Mouse (Mus musculus) myocyte (in vitro differentiated cells): Measurements from ENCODE around the gene Asl.

Source experiments
- CEBPB ChIP-seq: IDR thresholded peaks from 2 replicates; pipeline ENCODE4 v1.6.1; 2011; ENCODE audit warnings: mild to moderate bottlenecking, moderate library complexity; ENCODE audit not compliant: poor library complexity, insufficient read depth, severe bottlenecking
- E2F4 ChIP-seq: IDR thresholded peaks from one replicate; pipeline ENCODE4 v1.6.1; 2011; ENCODE audit warnings: mild to moderate bottlenecking, control low read depth, moderate library complexity; ENCODE audit not compliant: insufficient read depth
- MAX ChIP-seq: IDR thresholded peaks from one replicate; pipeline ENCODE4 v1.6.1; 2011; ENCODE audit warnings: low read depth, mild to moderate bottlenecking, control low read depth
- MYOD1 ChIP-seq, 3 experiments: IDR thresholded peaks; one replicate each; pipeline ENCODE4 v1.6.1; 2011; ENCODE audit warnings: control low read depth in 2 of 3, low read depth in 2 of 3, mild to moderate bottlenecking in 2 of 3, moderate library complexity in 1 of 3; ENCODE audit not compliant: insufficient read length in 2 of 3, control insufficient read depth in 1 of 3
- MYOG ChIP-seq, 3 experiments: IDR thresholded peaks; one replicate each; pipeline ENCODE4 v1.6.1; 2011; ENCODE audit warnings: control low read depth in 2 of 3, low read depth in 2 of 3, mild to moderate bottlenecking in 2 of 3; ENCODE audit not compliant: insufficient read length in 2 of 3, control insufficient read depth in 1 of 3, insufficient read depth in 1 of 3
- POLR2A ChIP-seq: IDR thresholded peaks from one replicate; pipeline ENCODE4 v1.6.1; 2011; ENCODE audit warnings: low read depth, mild to moderate bottlenecking, control low read depth, moderate library complexity; ENCODE audit not compliant: insufficient read length
- POLR2AphosphoS2 ChIP-seq: IDR thresholded peaks from one replicate; pipeline ENCODE4 v1.6.1; 2011; ENCODE audit warnings: low read depth, control low read depth; ENCODE audit not compliant: insufficient read length
- TCF12 ChIP-seq: IDR thresholded peaks from one replicate; pipeline ENCODE4 v1.6.1; 2011; ENCODE audit warnings: mild to moderate bottlenecking, control low read depth; ENCODE audit not compliant: poor library complexity, insufficient read depth, severe bottlenecking
- TCF3 ChIP-seq: IDR thresholded peaks from one replicate; pipeline ENCODE4 v1.6.1; 2011; ENCODE audit warnings: low read depth, control low read depth; ENCODE audit not compliant: insufficient read length
- USF1 ChIP-seq: IDR thresholded peaks from one replicate; pipeline ENCODE4 v1.6.1; 2011; ENCODE audit warnings: low read depth, mild to moderate bottlenecking, control low read depth, moderate library complexity

DNA sequence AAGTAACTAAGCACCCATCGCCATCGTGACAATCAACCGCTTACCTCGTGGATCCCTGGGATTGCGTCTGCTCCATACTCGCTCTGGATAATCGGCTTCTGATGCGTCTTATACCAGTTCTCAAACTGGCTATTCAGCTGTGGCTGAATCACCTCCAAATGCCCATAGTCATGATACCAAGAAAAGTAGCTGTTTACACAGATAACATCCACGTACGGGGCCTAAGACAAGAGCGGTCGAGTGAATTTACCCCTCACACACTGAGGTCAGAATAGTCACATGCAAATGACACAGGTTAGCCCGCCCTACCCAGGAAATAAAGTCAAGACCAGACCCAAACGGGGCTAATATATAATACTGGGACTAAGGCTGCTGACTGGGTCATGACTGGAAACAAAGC is 35.7 kb downstream of the Asl start:
- no peak for TF ChIP-seq E2F4
- no peak for TF ChIP-seq MYOG (IDR thresholded peaks at IDR 0.05; ENCODE audit: control insufficient read depth in 1 of 3, insufficient read depth in 1 of 3, insufficient read length in 2 of 3, low read depth in 2 of 3)
- TF ChIP-seq USF1 = no peak
- TF ChIP-seq POLR2AphosphoS2 = no peak
- TF ChIP-seq POLR2A = no peak
- TF ChIP-seq TCF12 = no peak
- TF ChIP-seq MAX = no peak
- TF ChIP-seq CEBPB = no peak
- TF ChIP-seq MYOD1 (IDR thresholded peaks at IDR 0.05; ENCODE audit: control insufficient read depth in 1 of 3, insufficient read length in 2 of 3, low read depth in 2 of 3) = no peak
- no peak for TF ChIP-seq TCF3
